Mouse (Mus musculus) liver, embryonic 15.5 days (tissue): ENCODE measurements at regions not wholly inside any gene's neighbourhood (a gene's known extent, or its start where the extent isn't known, plus 50 kb on each side); places are given as distances from the start of the nearest gene placed in this dataset.

Experiments used
- ATAC-seq: fragments of 200-750 bp; cut with Nextera tagmentation; 2 replicates; pipeline ENCODE4 v1.8.0; 2017; ENCODE audit warnings: moderate number of reproducible peaks, mild to moderate bottlenecking, moderate library complexity; ENCODE audit not compliant: insufficient read depth
- H3K27ac ChIP-seq: fragments of 300-500 bp; sonication (generic); replicated peaks from 2 replicates; pipeline ENCODE4 v1.5.1; 2015; ENCODE audit warnings: mild to moderate bottlenecking, inconsistent platforms
- H3K27me3 ChIP-seq: fragments of 300-500 bp; sonication (generic); 2 replicates; pipeline ENCODE4 v1.6.1; 2015; ENCODE audit warnings: mild to moderate bottlenecking, inconsistent platforms
- H3K36me3 ChIP-seq: fragments of 300-500 bp; sonication (generic); replicated peaks from 2 replicates; pipeline ENCODE4 v1.6.1; 2015; ENCODE audit warnings: moderate library complexity, mild to moderate bottlenecking, inconsistent platforms
- H3K4me1 ChIP-seq: fragments of 300-500 bp; sonication (generic); replicated peaks from 2 replicates; pipeline ENCODE4 v1.6.1; 2015; ENCODE audit warnings: inconsistent platforms
- H3K4me2 ChIP-seq: fragments of 300-500 bp; sonication (generic); 2 replicates; pipeline ENCODE4 v1.6.1; 2015; ENCODE audit warnings: moderate library complexity, mild to moderate bottlenecking, inconsistent platforms
- H3K4me3 ChIP-seq: fragments of 300-500 bp; sonication (generic); replicated peaks from 2 replicates; pipeline ENCODE4 v1.5.1; 2015; ENCODE audit warnings: mild to moderate bottlenecking, inconsistent platforms
- H3K9ac ChIP-seq: fragments of 300-500 bp; sonication (generic); 2 replicates; pipeline ENCODE4 v1.6.1; 2015; ENCODE audit warnings: moderate library complexity, mild to moderate bottlenecking, inconsistent platforms
- H3K9me3 ChIP-seq: fragments of 300-500 bp; sonication (generic); replicated peaks from 2 replicates; pipeline ENCODE4 v1.6.1; 2016; ENCODE audit warnings: inconsistent platforms
- WGBS: fragments of 180-500 bp; shearing (Covaris S2); methylation state at CpG from one replicate; pipeline ENCODE4 v1.1.7; 2015; ENCODE audit warnings: mixed read lengths; ENCODE audit not compliant: insufficient replicate concordance; 5-methylcytosine and 5-hydroxymethylcytosine counted together

GRCm38 (mm10) chr6:140197113-140197675, 155.9 kb upstream of the Plcz1 start:
- Histone ChIP-seq H3K27ac (0 out of 2 replicates have a peak overlapping the region, but pooled peaks have one; percentile 24), H3K4me3 (no peak overlapping the region), H3K4me1 (no peaks in the 10 kb centered on the region), H3K9me3 (no peaks in the 10 kb centered on the region), H3K9ac (no peak overlapping the region), H3K27me3 (no peaks in the 10 kb centered on the region), H3K4me2 (0 out of 2 replicates have a peak overlapping the region, but pooled peaks have one; percentile 15), H3K36me3 (no peaks in the 10 kb centered on the region)
- WGBS, result 57% methylated on average over 8 of the region's 8 CpGs
- no peak for ATAC-seq

- H3K27me3 ChIP-seq, result no peaks in the 10 kb centered on the region
- H3K4me3 ChIP-seq, result no peak overlapping the region
- WGBS, result 67% methylated on average over 2 of the region's 2 CpGs
- no peak overlapping the region for H3K27ac ChIP-seq
- no peaks in the 10 kb centered on the region for H3K9me3 ChIP-seq
- no peak overlapping the region for H3K4me2 ChIP-seq
- H3K9ac ChIP-seq, result no peak overlapping the region
- H3K36me3 ChIP-seq, result no peaks in the 10 kb centered on the region
- ATAC-seq, result no peak
- no peaks in the 10 kb centered on the region for H3K4me1 ChIP-seq
Measured at GRCm38 (mm10) chr6:140194276-140194675, 153.0 kb upstream of the Plcz1 start.

- H3K4me2 ChIP-seq, result no peak overlapping the region
- 45% methylated on average over 9 of the region's 9 CpGs for WGBS
- H3K36me3 ChIP-seq, result no peaks in the 10 kb centered on the region
- H3K27me3 ChIP-seq, result no peaks in the 10 kb centered on the region
- no peak for ATAC-seq
- no peaks in the 10 kb centered on the region for H3K9me3 ChIP-seq
- no peaks in the 10 kb centered on the region for H3K4me1 ChIP-seq
- no peak overlapping the region for H3K27ac ChIP-seq
- no peak overlapping the region for H3K4me3 ChIP-seq
- H3K9ac ChIP-seq, result no peak overlapping the region
Measured at GRCm38 (mm10) chr6:140193084-140193939, 152.1 kb upstream of the Plcz1 start.

- 73% methylated on average over 17 of the region's 17 CpGs for WGBS
Measured at GRCm38 (mm10) chr6:140192526-140192925, 151.3 kb upstream of the Plcz1 start.

GRCm38 (mm10) chr6:140191341-140191740, 150.1 kb upstream of the Plcz1 start:
- H3K9me3 ChIP-seq, result no peaks in the 10 kb centered on the region
- H3K36me3 ChIP-seq, result no peaks in the 10 kb centered on the region
- H3K27me3 ChIP-seq, result no peaks in the 10 kb centered on the region
- H3K27ac ChIP-seq, result no peak overlapping the region
- WGBS, result 54% methylated on average over 4 of the region's 4 CpGs
- no peak for ATAC-seq
- no peak overlapping the region for H3K4me2 ChIP-seq
- no peak overlapping the region for H3K4me3 ChIP-seq
- no peaks in the 10 kb centered on the region for H3K4me1 ChIP-seq
- H3K9ac ChIP-seq, result no peak overlapping the region

More at GRCm38 (mm10) chr6:140192526-140192925, 151.3 kb upstream of the Plcz1 start:
- Histone ChIP-seq H3K4me3 (no peak overlapping the region), H3K4me1 (no peaks in the 10 kb centered on the region), H3K27ac (no peak overlapping the region), H3K27me3 (no peaks in the 10 kb centered on the region), H3K36me3 (no peaks in the 10 kb centered on the region), H3K9me3 (no peaks in the 10 kb centered on the region), H3K9ac (no peak overlapping the region), H3K4me2 (no peak overlapping the region)
- no peak for ATAC-seq

GRCm38 (mm10) chr6:140189601-140190000, 148.3 kb upstream of the Plcz1 start:
- Histone ChIP-seq H3K4me1 (no peaks in the 10 kb centered on the region), H3K4me3 (no peak overlapping the region), H3K36me3 (no peaks in the 10 kb centered on the region), H3K9ac (no peak overlapping the region), H3K4me2 (no peak overlapping the region), H3K27me3 (no peaks in the 10 kb centered on the region), H3K9me3 (no peaks in the 10 kb centered on the region), H3K27ac (no peak overlapping the region)
- 74% methylated on average over 9 of the region's 9 CpGs for WGBS
- ATAC-seq, result no peak

- no peak for ATAC-seq
- Histone ChIP-seq H3K27ac (no peak overlapping the region), H3K27me3 (no peaks in the 10 kb centered on the region), H3K4me1 (no peaks in the 10 kb centered on the region), H3K36me3 (no peaks in the 10 kb centered on the region), H3K9ac (no peak overlapping the region), H3K9me3 (no peaks in the 10 kb centered on the region), H3K4me2 (no peak overlapping the region), H3K4me3 (no peak overlapping the region)
- WGBS, result 49% methylated on average over 3 of the region's 3 CpGs
Measured at GRCm38 (mm10) chr6:140187733-140188132, 146.5 kb upstream of the Plcz1 start.

- H3K27ac ChIP-seq, result no peak overlapping the region
- H3K27me3 ChIP-seq, result no peaks in the 10 kb centered on the region
- no peak overlapping the region for H3K4me3 ChIP-seq
- H3K36me3 ChIP-seq, result no peaks in the 10 kb centered on the region
- no peaks in the 10 kb centered on the region for H3K9me3 ChIP-seq
- no peak overlapping the region for H3K4me2 ChIP-seq
- 47% methylated on average over 6 of the region's 6 CpGs for WGBS
- H3K9ac ChIP-seq, result no peak overlapping the region
- H3K4me1 ChIP-seq, result no peaks in the 10 kb centered on the region
- ATAC-seq, result no peak
Measured at GRCm38 (mm10) chr6:140187106-140187505, 145.8 kb upstream of the Plcz1 start.

- 60% methylated on average over 4 of the region's 4 CpGs for WGBS
- H3K4me2 ChIP-seq, result no peak overlapping the region
- H3K4me1 ChIP-seq, result no peaks in the 10 kb centered on the region
- no peaks in the 10 kb centered on the region for H3K36me3 ChIP-seq
- H3K27me3 ChIP-seq, result no peaks in the 10 kb centered on the region
- no peaks in the 10 kb centered on the region for H3K9me3 ChIP-seq
- H3K4me3 ChIP-seq, result no peak overlapping the region
- no peak overlapping the region for H3K27ac ChIP-seq
- no peak for ATAC-seq
- H3K9ac ChIP-seq, result no peak overlapping the region
Measured at GRCm38 (mm10) chr6:140179999-140180398, 138.7 kb upstream of the Plcz1 start.

GRCm38 (mm10) chr6:140178425-140179193, 137.4 kb upstream of the Plcz1 start:
- H3K36me3 ChIP-seq, result no peaks in the 10 kb centered on the region
- no peak overlapping the region for H3K9ac ChIP-seq
- H3K4me1 ChIP-seq, result no peaks in the 10 kb centered on the region
- H3K9me3 ChIP-seq, result no peaks in the 10 kb centered on the region
- 66% methylated on average over 12 of the region's 12 CpGs for WGBS
- H3K27me3 ChIP-seq, result no peaks in the 10 kb centered on the region
- ATAC-seq, result no peak
- H3K4me3 ChIP-seq, result no peak overlapping the region
- H3K4me2 ChIP-seq, result no peak overlapping the region
- H3K27ac ChIP-seq, result no peak overlapping the region

- Histone ChIP-seq H3K9ac (no peak overlapping the region), H3K4me2 (no peak overlapping the region), H3K27ac (no peak overlapping the region), H3K4me3 (no peak overlapping the region), H3K36me3 (no peaks in the 10 kb centered on the region), H3K9me3 (no peaks in the 10 kb centered on the region), H3K27me3 (no peaks in the 10 kb centered on the region), H3K4me1 (no peaks in the 10 kb centered on the region)
- ATAC-seq, result no peak
- 59% methylated on average over 9 of the region's 9 CpGs for WGBS
Measured at GRCm38 (mm10) chr6:140172716-140173115, 131.5 kb upstream of the Plcz1 start.
